Mouse (Mus musculus): Measurements from ENCODE around the gene Slc25a35. TPM values are rescaled to one million over a fixed set of nuclear protein-coding genes. Genes with fewer than 3 reads are reported as not detected.
"Not testable (repeated sequence)": the region's sequence is repeated elsewhere in the genome, so short reads cannot be mapped to it uniquely, and the experiment has no call there.

Gene Slc25a35
- polyA plus RNA-seq (2015; fragmentation: Nextera tagmentation; extraction: Ambion mirVana): 1.7 and 2.1 TPM in 2 replicates

- Histone ChIP-seq H3K27ac (replicated peaks) (peak within 1 kb of the TSS; percentile 69), H3K36me3 (no peaks in the 10 kb centered on the region), H3K4me3 (peak within 1 kb of the TSS; percentile 81), H3K9me3 (no peaks in the 10 kb centered on the region), H3K4me2 (peak within 1 kb of the TSS; percentile 97), H3K4me1 (replicated peaks) (peaks cover 15% of the 10 kb centered on the region), H3K27me3 (no peaks in the 10 kb centered on the region), H3K9ac (peak within 1 kb of the TSS; percentile 77)
- under 1% methylated on average over 50 of the region's 50 CpGs for WGBS
- peak; percentile 96 for ATAC-seq (ENCODE audit: low FRiP score, low read depth)
Observed at GRCm38 (mm10) chr11:68967337-68968282, at the start of gene Slc25a35. TSS of gene Slc25a35 (plus strand) at chr11:68968131.

- ATAC-seq (ENCODE audit: low FRiP score, low read depth): no peak
- Histone ChIP-seq H3K4me1 (replicated peaks) (no peaks in the 10 kb centered on the region), H3K9ac (no peak overlapping the region), H3K9me3 (no peaks in the 10 kb centered on the region), H3K36me3 (no peaks in the 10 kb centered on the region), H3K4me2 (no peak overlapping the region), H3K27ac (replicated peaks) (no peak overlapping the region), H3K27me3 (no peaks in the 10 kb centered on the region), H3K4me3 (no peak overlapping the region)
- 66% methylated on average over 3 of the region's 3 CpGs for WGBS
Observed at GRCm38 (mm10) chr11:68923191-68923590, 44.7 kb upstream of the Slc25a35 start.

GRCm38 (mm10) chr11:68924749-68925148 is 43.2 kb upstream of the Slc25a35 start:
- WGBS: 87% methylated on average over 2 of the region's 2 CpGs
- Histone ChIP-seq H3K27me3 (no peaks in the 10 kb centered on the region), H3K9me3 (no peaks in the 10 kb centered on the region), H3K27ac (replicated peaks) (no peak overlapping the region), H3K9ac (no peak overlapping the region), H3K36me3 (no peaks in the 10 kb centered on the region), H3K4me2 (no peak overlapping the region), H3K4me1 (replicated peaks) (no peaks in the 10 kb centered on the region), H3K4me3 (no peak overlapping the region)
- no peak for ATAC-seq (ENCODE audit: low FRiP score, low read depth)

GRCm38 (mm10) chr11:68926981-68927380 is 41.0 kb upstream of the Slc25a35 start, which contains the start of gene Odf4:
TSS of gene Odf4 (minus strand) at chr11:68927081.
- 78% methylated on average over 3 of the region's 3 CpGs for WGBS
- no peak for ATAC-seq (ENCODE audit: low FRiP score, low read depth)
- H3K36me3 ChIP-seq: no peaks in the 10 kb centered on the region

GRCm38 (mm10) chr11:68929947-68930346 is 38.0 kb upstream of the Slc25a35 start:
- no peak for ATAC-seq (ENCODE audit: low FRiP score, low read depth)
- H3K4me1 ChIP-seq (replicated peaks): no peaks in the 10 kb centered on the region
- no peaks in the 10 kb centered on the region for H3K36me3 ChIP-seq
- no peak overlapping the region for H3K27ac ChIP-seq (replicated peaks)
- WGBS: 84% methylated on average over 6 of the region's 6 CpGs
- no peaks in the 10 kb centered on the region for H3K27me3 ChIP-seq
- no peaks in the 10 kb centered on the region for H3K9me3 ChIP-seq
- H3K4me3 ChIP-seq: no peak overlapping the region
- no peak overlapping the region for H3K9ac ChIP-seq
- H3K4me2 ChIP-seq: no peak overlapping the region

More at GRCm38 (mm10) chr11:68926981-68927380, 41.0 kb upstream of the Slc25a35 start, which contains the start of gene Odf4:
- H3K9me3 ChIP-seq: no peaks in the 10 kb centered on the region
- H3K27me3 ChIP-seq: no peaks in the 10 kb centered on the region
- H3K4me1 ChIP-seq (replicated peaks): no peaks in the 10 kb centered on the region
- no peak within 1 kb of the TSS for H3K27ac ChIP-seq (replicated peaks)
- no peak within 1 kb of the TSS for H3K4me2 ChIP-seq
- no peak within 1 kb of the TSS for H3K4me3 ChIP-seq
- no peak within 1 kb of the TSS for H3K9ac ChIP-seq

GRCm38 (mm10) chr11:68933885-68934507 is 33.9 kb upstream of the Slc25a35 start:
- Histone ChIP-seq H3K9ac (no peak overlapping the region), H3K4me1 (replicated peaks) (peaks cover 3% of the 10 kb centered on the region; the same call in 1 of the 2 replicates), H3K27me3 (no peaks in the 10 kb centered on the region), H3K36me3 (no peaks in the 10 kb centered on the region), H3K4me2 (no peak overlapping the region), H3K9me3 (no peaks in the 10 kb centered on the region), H3K4me3 (no peak overlapping the region), H3K27ac (replicated peaks) (0 out of 2 replicates have a peak overlapping the region, but pooled peaks have one; percentile 2)
- 62% methylated on average over 5 of the region's 5 CpGs for WGBS
- ATAC-seq (ENCODE audit: low FRiP score, low read depth): peak; percentile 38; the same call in 1 of the 2 replicates

GRCm38 (mm10) chr11:68936951-68937350 is 31.0 kb upstream of the Slc25a35 start:
- not testable (repeated sequence) for H3K4me2 ChIP-seq; ATAC-seq (ENCODE audit: low FRiP score, low read depth); H3K27me3 ChIP-seq; H3K9ac ChIP-seq; H3K36me3 ChIP-seq; H3K4me3 ChIP-seq; H3K27ac ChIP-seq (replicated peaks); H3K9me3 ChIP-seq
- peaks cover 19% of the 10 kb centered on the region for H3K4me1 ChIP-seq (replicated peaks)
- 90% methylated on average over 4 of the region's 4 CpGs for WGBS

GRCm38 (mm10) chr11:68939451-68940304 is 28.3 kb upstream of the Slc25a35 start:
- ATAC-seq (ENCODE audit: low FRiP score, low read depth): peak; percentile 100
- under 1% methylated on average over 16 of the region's 16 CpGs for WGBS
- Histone ChIP-seq H3K27ac (replicated peaks) (peak overlapping the region; percentile 89), H3K9ac (peak overlapping the region; percentile 58), H3K9me3 (no peaks in the 10 kb centered on the region), H3K4me3 (peak overlapping the region; percentile 52), H3K4me1 (replicated peaks) (peaks cover 19% of the 10 kb centered on the region), H3K36me3 (0 out of 2 replicates have a peak, but pooled peaks cover 4% of the 10 kb centered on the region), H3K4me2 (peak overlapping the region; percentile 62), H3K27me3 (no peaks in the 10 kb centered on the region)

GRCm38 (mm10) chr11:68940516-68940915 is 27.4 kb upstream of the Slc25a35 start:
- Histone ChIP-seq H3K27me3 (no peaks in the 10 kb centered on the region), H3K4me2 (peak overlapping the region; percentile 62), H3K36me3 (0 out of 2 replicates have a peak, but pooled peaks cover 5% of the 10 kb centered on the region), H3K4me1 (replicated peaks) (peaks cover 23% of the 10 kb centered on the region), H3K9me3 (no peaks in the 10 kb centered on the region), H3K4me3 (peak overlapping the region; percentile 52), H3K9ac (peak overlapping the region; percentile 58), H3K27ac (replicated peaks) (peak overlapping the region; percentile 89)
- 53% methylated on average over 4 of the region's 4 CpGs for WGBS
- no peak for ATAC-seq (ENCODE audit: low FRiP score, low read depth)

- H3K4me1 ChIP-seq (replicated peaks): peaks cover 40% of the 10 kb centered on the region
- no peak overlapping the region for H3K9ac ChIP-seq
- no peak overlapping the region for H3K4me2 ChIP-seq
- H3K36me3 ChIP-seq: 0 out of 2 replicates have a peak, but pooled peaks cover 5% of the 10 kb centered on the region
- no peak overlapping the region for H3K27ac ChIP-seq (replicated peaks)
- no peak for ATAC-seq (ENCODE audit: low FRiP score, low read depth)
- H3K9me3 ChIP-seq: no peaks in the 10 kb centered on the region
- H3K27me3 ChIP-seq: no peaks in the 10 kb centered on the region
- 93% methylated on average over 8 of the region's 8 CpGs for WGBS
- H3K4me3 ChIP-seq: no peak overlapping the region
Observed at GRCm38 (mm10) chr11:68942731-68943130, 25.2 kb upstream of the Slc25a35 start.

- 79% methylated on average over 2 of the region's 2 CpGs for WGBS
- Histone ChIP-seq H3K9ac (no peak overlapping the region), H3K27ac (replicated peaks) (no peak overlapping the region), H3K4me2 (peak overlapping the region; percentile 55; the same call in 1 of the 2 replicates), H3K4me1 (replicated peaks) (peaks cover 32% of the 10 kb centered on the region), H3K27me3 (0 out of 2 replicates have a peak, but pooled peaks cover 3% of the 10 kb centered on the region), H3K9me3 (no peaks in the 10 kb centered on the region), H3K36me3 (0 out of 2 replicates have a peak, but pooled peaks cover 5% of the 10 kb centered on the region), H3K4me3 (no peak overlapping the region)
- no peak for ATAC-seq (ENCODE audit: low FRiP score, low read depth)
Observed at GRCm38 (mm10) chr11:68945245-68945644, 22.7 kb upstream of the Slc25a35 start.
